Mouse (Mus musculus) right cerebral cortex, adult 18-20 months (tissue): Measurements from ENCODE around the gene Mtfmt.

Experiments
- DNase-seq: peaks from one replicate; pipeline ENCODE4 v3.0.0; 2022; ENCODE audit warnings: mixed read lengths

The Mtfmt gene

GRCm38 (mm10) chr9:65428003-65428402 is 7.6 kb upstream of the Mtfmt start:
- DNase-seq: no peak

DNA sequence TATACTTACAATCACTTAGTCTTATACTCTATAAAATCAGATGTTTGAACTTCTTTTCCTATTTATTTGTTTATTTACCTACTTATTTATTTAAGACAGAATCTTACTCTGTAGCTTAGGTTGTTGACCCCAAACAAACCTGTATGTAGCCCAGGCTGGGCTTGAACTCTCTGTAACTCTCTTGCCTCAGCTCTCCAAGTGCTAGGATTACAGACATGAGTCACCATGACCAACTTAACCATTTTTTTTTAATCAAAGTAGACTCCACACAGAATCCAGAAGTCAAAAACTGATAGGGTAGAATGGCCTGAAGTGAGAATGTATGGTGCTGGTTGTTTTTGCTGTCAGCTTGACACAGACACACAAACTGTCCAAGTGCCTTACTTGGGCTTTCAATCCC is 5.2 kb upstream of the Mtfmt start:
- no peak for DNase-seq

DNA sequence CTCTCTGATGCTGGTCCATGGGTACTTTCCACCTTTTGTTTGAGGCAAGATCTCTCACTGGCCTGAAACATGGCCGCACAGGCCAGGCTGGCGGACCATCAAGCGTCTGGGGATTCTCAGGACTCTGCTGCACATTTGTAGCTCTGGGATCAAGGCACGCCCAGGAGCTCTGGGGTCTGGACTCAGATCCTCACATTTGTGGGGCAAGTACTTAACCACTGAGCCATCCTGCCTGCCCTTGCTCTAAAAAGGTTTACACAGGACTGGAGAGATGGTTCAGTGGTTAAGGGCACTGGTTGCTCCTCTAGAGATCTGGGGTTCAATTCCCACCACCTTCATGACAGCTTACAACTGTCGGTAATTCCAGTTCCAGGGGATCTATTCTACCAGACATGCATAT is 4.7 kb upstream of the Mtfmt start:
- DNase-seq: no peak

DNA sequence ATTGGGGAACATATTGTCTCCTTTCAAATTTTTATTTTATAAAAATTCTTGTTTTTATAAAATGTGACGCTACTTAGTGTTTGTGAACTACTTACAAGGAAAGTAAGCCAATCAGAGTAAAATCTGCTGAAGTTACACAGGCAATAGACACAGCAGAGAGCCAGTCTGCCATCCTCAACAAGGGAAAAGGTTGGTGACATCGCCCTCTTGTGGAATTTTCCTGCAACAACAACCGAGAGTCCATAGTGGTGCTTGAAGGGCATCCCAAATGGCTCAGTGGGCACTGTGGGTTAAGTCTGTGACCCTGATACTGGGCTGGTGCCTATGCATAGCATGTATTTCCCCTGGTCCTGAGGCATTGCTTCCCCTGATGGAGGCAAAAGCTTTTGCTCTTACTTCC is 3.3 kb upstream of the Mtfmt start:
- DNase-seq: peak; percentile 85

GRCm38 (mm10) chr9:65434140-65434539 is 1.4 kb upstream of the Mtfmt start:
- DNase-seq: peak; percentile 10

DNA sequence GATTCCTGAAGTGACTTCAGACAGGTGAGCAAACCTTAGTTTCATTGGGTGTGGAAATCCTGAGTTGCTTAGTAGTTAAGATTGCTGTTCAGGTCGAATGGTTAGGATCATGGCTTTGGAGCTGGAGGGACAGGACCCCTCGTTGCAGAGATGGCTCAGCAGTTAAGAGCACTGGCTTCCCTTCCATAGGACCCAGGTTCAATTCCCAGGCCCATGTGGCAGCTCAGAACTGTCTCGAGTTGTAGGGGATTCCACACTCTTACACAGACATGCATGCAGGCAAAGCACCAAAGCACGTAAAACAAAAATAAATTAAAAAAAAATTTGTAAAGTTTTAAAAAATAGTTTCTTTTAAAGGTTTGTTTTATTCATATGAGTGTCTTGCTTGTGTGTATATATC is 371 bp upstream of the Mtfmt start:
- no peak for DNase-seq

GRCm38 (mm10) chr9:65444692-65445091 is 9.1 kb downstream of the Mtfmt start:
- no peak for DNase-seq

DNA sequence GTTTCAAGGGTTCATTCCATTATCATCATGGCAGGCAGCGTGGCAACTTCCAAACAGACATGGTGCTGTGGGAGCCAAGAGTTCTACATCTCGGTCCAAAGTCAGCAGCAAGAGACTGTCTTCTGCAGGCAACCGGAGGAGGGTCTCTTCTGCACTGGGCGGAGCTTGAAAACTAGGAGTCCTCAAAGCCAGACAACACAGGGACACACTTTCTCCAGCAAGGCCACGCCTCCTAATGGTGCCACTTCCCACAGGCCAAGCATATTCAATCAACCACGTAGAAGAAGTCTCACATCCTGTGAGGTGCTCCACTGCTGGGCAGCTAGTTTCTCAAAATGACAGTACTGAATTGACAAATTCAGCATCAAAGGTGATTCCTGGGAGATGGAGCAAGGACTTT is 12.4 kb downstream of the Mtfmt start:
- DNase-seq: no peak

DNA sequence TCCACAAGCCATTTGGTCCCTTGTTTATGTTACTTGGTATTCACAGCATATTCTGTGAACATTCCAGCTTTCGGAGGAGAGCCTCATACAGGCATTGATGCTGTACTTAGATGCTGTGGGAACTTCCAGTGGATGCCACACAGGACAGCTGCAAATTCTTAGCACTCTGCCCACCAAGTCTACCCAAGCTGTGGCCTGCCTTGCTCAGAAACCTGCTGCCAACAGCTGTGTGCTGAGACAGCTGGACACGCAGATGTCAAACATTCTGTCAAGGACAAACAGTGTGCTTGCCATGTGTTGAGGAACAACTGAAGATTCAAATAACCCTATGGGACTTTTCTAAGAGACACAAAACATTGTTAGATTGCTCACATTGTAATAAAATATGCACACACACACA is 23.4 kb downstream of the Mtfmt start:
- DNase-seq: no peak

- no peak for DNase-seq
These were observed 24.6 kb downstream of the Mtfmt start for GRCm38 (mm10) chr9:65460198-65460597.

DNA sequence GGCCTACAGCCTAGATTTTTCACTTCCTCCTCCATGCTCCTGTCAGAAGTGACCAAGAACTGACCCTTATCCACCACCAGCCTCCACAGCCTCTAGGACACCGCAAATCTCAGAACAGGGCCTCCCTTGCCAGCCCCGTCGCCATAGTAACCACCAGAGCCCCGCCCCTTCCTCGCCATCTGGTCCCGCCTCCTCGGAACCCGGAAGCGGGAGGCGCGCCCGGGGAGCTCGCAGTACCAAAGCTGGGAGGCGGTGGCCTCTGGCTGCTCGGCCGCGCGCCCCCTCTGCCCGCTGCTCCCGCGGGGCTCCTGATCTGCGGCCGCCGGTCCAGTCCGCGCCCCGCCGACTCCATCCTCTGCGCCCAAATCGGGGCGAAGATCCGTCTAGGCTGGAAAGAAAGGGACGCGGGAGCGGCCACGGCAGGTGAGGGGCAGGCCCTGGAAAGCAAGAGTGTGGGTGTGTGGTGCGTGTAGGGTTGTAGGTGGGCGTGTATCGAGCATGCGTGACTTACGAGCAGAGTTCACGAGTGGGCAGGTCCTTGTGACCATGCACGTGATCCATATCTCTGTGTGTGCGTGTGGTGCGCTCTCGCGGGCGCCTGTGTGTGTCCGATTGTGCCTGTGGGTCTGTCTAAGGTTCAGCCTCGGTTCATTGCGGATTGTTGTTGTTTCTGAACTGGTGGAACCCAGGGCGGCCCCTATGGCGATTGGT is 25.3 kb downstream of the Mtfmt start, which contains the start of gene Spg21:
Spg21 (plus strand) TSS at position 216 of the 711 bp plus-strand sequence.
- peak; percentile 96 for DNase-seq

GRCm38 (mm10) chr9:65462544-65462943 is 27.0 kb downstream of the Mtfmt start:
- DNase-seq: no peak

- DNase-seq: no peak
These were observed 28.6 kb downstream of the Mtfmt start for GRCm38 (mm10) chr9:65464161-65464560.

GRCm38 (mm10) chr9:65465241-65465640 is 29.7 kb downstream of the Mtfmt start:
- DNase-seq: no peak

DNA sequence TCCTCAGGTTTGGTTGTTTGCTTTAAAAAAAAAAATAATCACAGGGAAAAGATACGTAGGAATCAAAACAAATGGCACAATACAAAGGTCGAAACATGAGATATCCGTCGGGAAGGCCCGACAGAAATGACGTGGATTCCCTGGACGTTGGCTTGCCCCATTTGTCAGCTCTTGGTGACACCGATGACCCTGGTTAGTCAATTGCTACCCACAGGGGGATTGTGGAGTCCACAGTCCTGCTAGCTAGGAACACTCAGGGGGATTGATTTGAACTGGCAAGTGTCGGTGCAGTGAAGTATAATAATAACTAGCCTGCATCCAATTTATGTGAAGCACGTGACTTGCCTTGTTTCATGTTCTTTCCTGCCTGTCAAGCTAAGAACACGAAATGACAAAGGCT is 32.1 kb downstream of the Mtfmt start:
- DNase-seq: no peak

- DNase-seq: no peak
These were observed 37.2 kb downstream of the Mtfmt start for GRCm38 (mm10) chr9:65472769-65473168.

GRCm38 (mm10) chr9:65479158-65479557 is 43.6 kb downstream of the Mtfmt start:
- no peak for DNase-seq

- no peak for DNase-seq
These were observed 44.5 kb downstream of the Mtfmt start for GRCm38 (mm10) chr9:65480071-65480470.

DNA sequence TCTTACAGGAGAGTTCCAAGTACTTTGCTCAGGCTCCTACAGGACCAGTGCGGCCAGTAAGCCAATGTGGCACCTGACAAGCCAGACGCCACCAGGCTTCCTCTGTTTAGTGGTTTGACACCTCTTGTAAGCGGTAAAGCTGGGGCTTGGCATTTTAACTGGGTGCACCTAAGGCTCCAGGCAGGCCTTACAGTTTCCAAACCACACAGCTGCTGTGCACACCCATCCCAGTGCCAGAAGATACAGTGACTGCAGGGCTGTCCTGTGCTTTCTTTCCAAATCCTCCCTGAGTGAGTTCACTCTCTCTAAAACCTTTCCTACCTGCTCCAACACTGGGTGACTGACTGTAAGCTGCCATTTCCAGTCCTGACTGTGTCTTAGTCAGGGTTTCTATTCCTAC is 55.9 kb downstream of the Mtfmt start:
- no peak for DNase-seq

GRCm38 (mm10) chr9:65492351-65492750 is 56.8 kb downstream of the Mtfmt start:
- DNase-seq: no peak

DNA sequence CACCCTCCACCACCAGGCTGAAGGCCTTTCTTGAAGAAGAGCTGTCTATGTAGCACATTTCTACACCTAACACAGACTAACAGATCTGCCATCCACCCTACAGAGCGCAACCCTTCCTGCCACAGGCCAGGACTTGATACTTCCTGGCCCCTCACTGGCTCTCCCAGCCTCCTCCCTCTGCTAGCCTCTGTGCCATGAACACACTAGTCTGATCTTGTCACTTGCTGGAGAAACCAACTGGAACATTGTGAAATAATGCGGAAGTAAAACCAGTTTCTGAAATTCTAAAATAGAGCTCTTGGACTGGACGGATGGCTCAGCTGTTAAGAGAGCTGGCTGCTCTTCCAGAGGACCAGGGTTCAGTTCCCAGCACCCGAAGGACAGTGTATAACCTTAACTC is 57.3 kb downstream of the Mtfmt start:
- no peak for DNase-seq

- DNase-seq: no peak
These were observed 66.6 kb downstream of the Mtfmt start for GRCm38 (mm10) chr9:65502146-65502545.
